Mouse (Mus musculus) hindbrain, embryonic 11.5 days (tissue): Measurements from ENCODE around the gene Gamt. TPM values are rescaled to one million over a fixed set of nuclear protein-coding genes. Genes with fewer than 3 reads are reported as not detected.
A peak's percentile ranks its signal among the peaks of the same experiment; 100 is the strongest.

Source experiments
- ATAC-seq: fragments of 200-750 bp; cut with Nextera tagmentation; 2 replicates; pipeline ENCODE4 v1.8.0; 2017; ENCODE audit warnings: mild to moderate bottlenecking, moderate TSS enrichment, moderate library complexity; ENCODE audit not compliant: low FRiP score
- DNase-seq: peaks from one replicate; pipeline ENCODE4 v3.0.0-alpha.2; 2015; ENCODE audit warnings: low spot score
- H3K27ac ChIP-seq: fragments of 300-500 bp; sonication (generic); 2 replicates; pipeline ENCODE4 v1.5.1; 2014; ENCODE audit warnings: mild to moderate bottlenecking, low read depth, low read length
- H3K27me3 ChIP-seq: fragments of 300-500 bp; sonication (generic); 2 replicates; pipeline ENCODE4 v1.6.1; 2014; ENCODE audit warnings: mild to moderate bottlenecking, low read length, moderate library complexity, mixed read lengths; ENCODE audit not compliant: control insufficient read depth, insufficient read depth
- H3K36me3 ChIP-seq: fragments of 300-500 bp; sonication (generic); 2 replicates; pipeline ENCODE4 v1.6.1; 2014; ENCODE audit warnings: mild to moderate bottlenecking, low read length, moderate library complexity, mixed read lengths; ENCODE audit not compliant: control insufficient read depth, insufficient read depth
- H3K4me1 ChIP-seq: fragments of 300-500 bp; sonication (generic); replicated peaks from 2 replicates; pipeline ENCODE4 v1.6.1; 2014; ENCODE audit warnings: low read length, mixed read lengths; ENCODE audit not compliant: control insufficient read depth, insufficient read depth
- H3K4me2 ChIP-seq: fragments of 300-500 bp; sonication (generic); replicated peaks from 2 replicates; pipeline ENCODE4 v1.6.1; 2014; ENCODE audit warnings: mild to moderate bottlenecking, low read depth, low read length
- H3K4me3 ChIP-seq: fragments of 300-500 bp; sonication (generic); 2 replicates; pipeline ENCODE4 v1.5.1; 2014; ENCODE audit warnings: low read depth, low read length
- H3K9ac ChIP-seq: fragments of 300-500 bp; sonication (generic); 2 replicates; pipeline ENCODE4 v1.6.1; 2014; ENCODE audit warnings: low read depth, low read length
- H3K9me3 ChIP-seq: fragments of 300-500 bp; sonication (generic); 2 replicates; pipeline ENCODE4 v1.6.1; 2016; ENCODE audit warnings: low read length; ENCODE audit not compliant: control insufficient read depth
- WGBS: fragments of 180-500 bp; shearing (Covaris S2); extraction: QIAGEN DNeasy Blood & Tissue Kit; methylation state at CpG from one replicate; pipeline ENCODE4 v1.1.7; 2014; 5-methylcytosine and 5-hydroxymethylcytosine counted together
- polyA plus RNA-seq: library from polyadenylated mRNA; unstranded; fragments of >200 nt; fragmentation: Nextera tagmentation; extraction: Ambion mirVana; gene quantifications from 2 replicates; pipeline ENCODE4 v1.2.1, GENCODE M21; 2014

Gene Gamt
- polyA plus RNA-seq, 1 experiment from 2014 or later, result 30.4 TPM

DNA sequence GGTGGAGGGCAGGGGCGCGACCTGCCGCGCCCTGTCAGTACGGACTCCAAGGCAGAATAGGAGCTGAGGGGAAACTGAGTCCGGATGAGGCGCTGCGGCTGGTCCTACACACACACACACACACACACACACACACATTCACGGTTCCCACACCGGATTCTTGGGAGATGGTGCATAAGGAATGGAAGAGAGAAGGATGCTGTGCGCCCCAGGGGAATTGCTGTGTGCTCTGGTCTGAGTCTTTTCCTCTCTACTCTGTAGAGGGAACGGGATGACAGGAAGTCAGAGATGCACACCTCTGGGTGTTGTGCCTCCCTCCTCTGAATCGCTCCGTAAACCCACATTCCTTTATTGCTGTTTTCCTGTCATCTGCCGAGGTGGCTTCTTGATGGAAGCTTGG, 38.5 kb upstream of the Gamt start:
- peak overlapping the region; percentile 96 for H3K27ac ChIP-seq
- H3K4me1 ChIP-seq, result peaks cover 27% of the 10 kb centered on the region
- peak overlapping the region; percentile 63 for H3K4me2 ChIP-seq
- ATAC-seq (no peak), DNase-seq (peak; percentile 66)
- peak overlapping the region; percentile 66 for H3K4me3 ChIP-seq
- peaks cover 6% of the 10 kb centered on the region for H3K36me3 ChIP-seq
- H3K9me3 ChIP-seq, result no peaks in the 10 kb centered on the region
- peak overlapping the region; percentile 97 for H3K9ac ChIP-seq
- WGBS, result 5% methylated on average over 15 of the region's 15 CpGs
- peaks cover 3% of the 10 kb centered on the region; the same call in 1 of the 2 replicates for H3K27me3 ChIP-seq

- H3K4me3 ChIP-seq, result peak overlapping the region; percentile 66
- peaks cover 3% of the 10 kb centered on the region; the same call in 1 of the 2 replicates for H3K27me3 ChIP-seq
- peak overlapping the region; percentile 97 for H3K9ac ChIP-seq
- H3K4me1 ChIP-seq, result peaks cover 30% of the 10 kb centered on the region
- ATAC-seq (peak; percentile 77), DNase-seq (peak; percentile 89)
- H3K9me3 ChIP-seq, result no peaks in the 10 kb centered on the region
- H3K27ac ChIP-seq, result peak overlapping the region; percentile 96
- WGBS, result 4% methylated on average over 26 of the region's 26 CpGs
- peaks cover 10% of the 10 kb centered on the region for H3K36me3 ChIP-seq
- peak overlapping the region; percentile 63 for H3K4me2 ChIP-seq
Measured at GRCm38 (mm10) chr10:80298571-80299281, 37.9 kb upstream of the Gamt start.

- H3K27ac ChIP-seq, result peak overlapping the region; percentile 36; the same call in 1 of the 2 replicates
Measured at GRCm38 (mm10) chr10:80297526-80298133, 36.8 kb upstream of the Gamt start.

GRCm38 (mm10) chr10:80296824-80297223, 36.0 kb upstream of the Gamt start:
- no peak for ATAC-seq
- peak overlapping the region; percentile 68 for H3K4me2 ChIP-seq
- H3K4me1 ChIP-seq, result peaks cover 28% of the 10 kb centered on the region
- H3K27me3 ChIP-seq, result peaks cover 3% of the 10 kb centered on the region; the same call in 1 of the 2 replicates
- H3K9me3 ChIP-seq, result no peaks in the 10 kb centered on the region
- H3K36me3 ChIP-seq, result peaks cover 10% of the 10 kb centered on the region
- peak overlapping the region; percentile 85 for H3K27ac ChIP-seq
- no peak overlapping the region for H3K4me3 ChIP-seq
- H3K9ac ChIP-seq, result no peak overlapping the region
- no peak for DNase-seq
- WGBS, result 79% methylated on average over 5 of the region's 5 CpGs

More at GRCm38 (mm10) chr10:80297526-80298133, 36.8 kb upstream of the Gamt start:
- H3K9me3 ChIP-seq, result no peaks in the 10 kb centered on the region
- 0 out of 2 replicates have a peak overlapping the region, but pooled peaks have one; percentile 2 for H3K4me3 ChIP-seq
- WGBS, result 80% methylated on average over 8 of the region's 8 CpGs
- H3K4me2 ChIP-seq, result no peak overlapping the region
- H3K27me3 ChIP-seq, result peaks cover 3% of the 10 kb centered on the region; the same call in 1 of the 2 replicates
- peak overlapping the region; percentile 15; the same call in 1 of the 2 replicates for H3K9ac ChIP-seq
- peaks cover 34% of the 10 kb centered on the region for H3K4me1 ChIP-seq
- DNase-seq (no peak), ATAC-seq (no peak)
- H3K36me3 ChIP-seq, result peaks cover 10% of the 10 kb centered on the region

GRCm38 (mm10) chr10:80295618-80296425, 35.0 kb upstream of the Gamt start, which contains the start of gene Apc2:
Gene Apc2 (plus strand): TSS chr10:80295977.
- peak within 1 kb of the TSS; percentile 59 for H3K9ac ChIP-seq
- H3K4me1 ChIP-seq, result peaks cover 25% of the 10 kb centered on the region
- peak within 1 kb of the TSS; percentile 68 for H3K4me2 ChIP-seq
- H3K27me3 ChIP-seq, result peaks cover 3% of the 10 kb centered on the region; the same call in 1 of the 2 replicates
- ATAC-seq (peak; percentile 61), DNase-seq (peak; percentile 88)
- peak within 1 kb of the TSS; percentile 45 for H3K4me3 ChIP-seq
- peaks cover 10% of the 10 kb centered on the region for H3K36me3 ChIP-seq
- H3K27ac ChIP-seq, result peak within 1 kb of the TSS; percentile 85
- WGBS, result 1% methylated on average over 26 of the region's 26 CpGs
- H3K9me3 ChIP-seq, result no peaks in the 10 kb centered on the region

- Histone ChIP-seq H3K36me3 (peaks cover 10% of the 10 kb centered on the region), H3K27me3 (no peaks in the 10 kb centered on the region), H3K9me3 (no peaks in the 10 kb centered on the region), H3K9ac (no peak overlapping the region), H3K4me2 (peak overlapping the region; percentile 68; the same call in 1 of the 2 replicates), H3K4me1 (peaks cover 25% of the 10 kb centered on the region), H3K4me3 (no peak overlapping the region), H3K27ac (peak overlapping the region; percentile 85; the same call in 1 of the 2 replicates)
- no peak for DNase-seq
- WGBS, result 54% methylated on average over 7 of the region's 7 CpGs
- no peak for ATAC-seq
Measured at GRCm38 (mm10) chr10:80294788-80295303, 34.0 kb upstream of the Gamt start.

GRCm38 (mm10) chr10:80294311-80294710, 33.5 kb upstream of the Gamt start:
- no peaks in the 10 kb centered on the region for H3K9me3 ChIP-seq

DNA sequence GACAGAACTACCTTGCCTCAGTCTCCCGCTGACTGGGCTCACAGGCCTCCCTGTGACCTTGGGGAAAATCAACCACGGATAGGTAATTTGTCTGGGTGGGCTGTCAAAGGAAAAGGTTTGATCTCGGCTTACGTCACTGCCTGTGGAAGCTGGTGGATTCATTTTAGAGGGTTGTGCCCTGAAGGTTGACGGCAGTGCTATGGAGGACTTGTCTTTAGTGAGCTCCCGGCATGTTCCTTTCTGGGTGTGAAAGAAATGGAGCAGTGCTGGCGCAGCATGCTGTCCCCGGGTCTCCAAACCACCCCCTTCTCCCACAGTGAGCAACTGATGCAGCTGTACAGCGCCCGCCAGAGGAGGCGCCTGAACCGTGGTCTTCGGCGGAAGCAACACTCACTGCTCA, 32.5 kb upstream of the Gamt start:
- H3K36me3 ChIP-seq, result peaks cover 10% of the 10 kb centered on the region
- H3K27ac ChIP-seq, result peak overlapping the region; percentile 59
- WGBS, result 28% methylated on average over 14 of the region's 14 CpGs
- DNase-seq (no peak), ATAC-seq (no peak)
- peak overlapping the region; percentile 99 for H3K9ac ChIP-seq
- H3K4me1 ChIP-seq, result peaks cover 22% of the 10 kb centered on the region
- peak overlapping the region; percentile 96 for H3K4me2 ChIP-seq
- H3K9me3 ChIP-seq, result no peaks in the 10 kb centered on the region
- peak overlapping the region; percentile 95 for H3K4me3 ChIP-seq
- no peaks in the 10 kb centered on the region for H3K27me3 ChIP-seq

More at GRCm38 (mm10) chr10:80294311-80294710, 33.5 kb upstream of the Gamt start:
- Histone ChIP-seq H3K36me3 (peaks cover 10% of the 10 kb centered on the region), H3K27me3 (no peaks in the 10 kb centered on the region), H3K4me1 (peaks cover 25% of the 10 kb centered on the region), H3K4me3 (peak overlapping the region; percentile 10; the same call in 1 of the 2 replicates), H3K4me2 (no peak overlapping the region; the same call in 1 of the 2 replicates), H3K9ac (no peak overlapping the region), H3K27ac (no peak overlapping the region)
- ATAC-seq (no peak), DNase-seq (no peak)
- 85% methylated on average over 4 of the region's 4 CpGs for WGBS
